Mouse (Mus musculus) G1E (cell line): Measurements from ENCODE around the gene Slc35e3.

Experiments
- CTCF ChIP-seq: IDR thresholded peaks from 2 replicates; pipeline ENCODE4 v1.5.1; 2012; ENCODE audit warnings: low read depth, low read length, inconsistent platforms, mixed read lengths
- GATA1 ChIP-seq: IDR thresholded peaks from 2 replicates; pipeline ENCODE4 v1.6.1; 2012; ENCODE audit warnings: borderline replicate concordance, low read length, inconsistent platforms, mixed read lengths
- POLR2AphosphoS5 ChIP-seq: IDR thresholded peaks from 2 replicates; pipeline ENCODE4 v1.6.1; 2012; ENCODE audit warnings: low read depth, low read length, inconsistent platforms; ENCODE audit not compliant: insufficient replicate concordance

DNA sequence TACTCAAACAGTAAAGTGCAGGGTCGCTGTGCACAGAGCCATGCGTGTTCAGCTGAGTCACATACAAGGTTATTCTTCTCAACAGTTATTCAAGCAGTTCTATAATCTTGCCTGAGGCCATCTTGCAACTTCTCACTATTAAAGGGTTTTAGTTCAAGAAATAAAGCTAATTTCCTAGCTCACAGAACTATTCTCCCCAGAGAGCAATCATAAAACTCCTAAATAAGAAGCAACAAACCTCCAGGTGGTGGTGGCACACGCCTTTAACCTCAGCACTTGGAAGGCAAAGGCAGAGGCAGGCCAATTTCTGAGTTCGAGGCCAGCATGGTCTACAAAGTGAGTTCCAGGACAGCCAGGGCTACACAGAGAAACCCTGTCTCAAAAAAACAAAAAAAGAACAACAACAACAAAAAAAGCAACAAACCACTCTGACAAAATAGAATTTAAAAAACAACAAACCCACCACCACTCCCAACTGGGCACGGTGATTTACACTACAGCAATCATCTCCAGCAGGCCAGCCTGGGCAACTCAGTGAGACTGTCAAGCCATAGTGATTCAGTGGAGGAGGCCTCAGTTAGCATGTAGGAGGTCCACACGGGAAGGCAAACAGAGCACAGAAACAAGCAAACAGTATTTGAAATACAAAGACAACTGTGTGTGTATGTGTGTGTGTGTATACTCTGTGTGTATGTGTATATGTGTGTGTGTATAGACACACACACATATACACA is 49.2 kb downstream of the Slc35e3 start:
- TF ChIP-seq GATA1 = no peak
- no peak for TF ChIP-seq CTCF
- no peak for TF ChIP-seq POLR2AphosphoS5
